Mouse (Mus musculus) thymus, adult 2 months (tissue): ENCODE data around the gene Pih1d1.

Source experiments
- CTCF ChIP-seq: fragments of 200-500 bp; IDR thresholded peaks from 2 replicates; pipeline ENCODE4 v1.5.1; 2012; ENCODE audit warnings: mild to moderate bottlenecking, control low read depth, low read length, moderate library complexity, borderline replicate concordance; ENCODE audit not compliant: control insufficient read depth, poor library complexity, insufficient read depth; ENCODE audit errors: extremely low read depth
- POLR2A ChIP-seq: fragments of 200-500 bp; IDR thresholded peaks from 2 replicates; pipeline ENCODE4 v1.6.1; 2012; ENCODE audit warnings: mild to moderate bottlenecking, low read length, control low read depth, moderate library complexity; ENCODE audit not compliant: control insufficient read depth, poor library complexity, insufficient read depth; ENCODE audit errors: extremely low read depth

GRCm38 (mm10) chr7:45121966-45122365 lies 32.1 kb upstream of the Pih1d1 start:
- no peak for TF ChIP-seq CTCF
- TF ChIP-seq POLR2A: no peak
